Mouse (Mus musculus): Measurements from ENCODE around the gene Ezr. TPM values are rescaled to one million over a fixed set of nuclear protein-coding genes. Genes with fewer than 3 reads are reported as not detected.

Ezr gene
- polyA plus RNA-seq (2012; fragmentation: generic; extraction: Trizol), result 35.9 TPM

DNA sequence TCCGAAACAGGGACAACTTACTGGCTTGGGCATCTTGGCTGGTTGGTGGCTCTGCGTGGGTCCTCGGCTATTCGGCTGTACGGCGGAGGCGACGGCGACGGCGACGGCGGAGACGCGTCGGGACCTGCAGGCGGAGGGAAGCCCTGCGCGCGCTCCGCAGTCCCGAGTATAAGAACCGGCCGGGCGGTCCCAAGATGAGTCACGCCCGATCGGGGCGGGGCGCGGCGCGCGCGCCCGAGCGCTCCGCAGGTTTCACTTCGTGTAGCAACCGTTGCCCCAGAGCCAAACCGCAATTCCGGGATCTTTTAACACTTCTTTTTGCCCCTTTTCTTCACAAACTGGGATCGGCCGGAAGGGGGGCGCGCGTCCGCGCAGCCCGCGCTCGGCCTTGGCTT is at the start of gene Ezr:
Gene Ezr (minus strand): TSS at position 174 of the 395 bp plus-strand sequence.
- Histone ChIP-seq H3K4me2 (ENCODE audit: low read depth) (peak within 1 kb of the TSS; percentile 94), H3K27me3 (ENCODE audit: control insufficient read depth, insufficient read depth, insufficient read length) (no peaks in the 10 kb centered on the region)
- TF ChIP-seq POLR2AphosphoS2 (IDR thresholded peaks at IDR 0.05; ENCODE audit: insufficient read length, low read depth), result peak; percentile 90
- TF ChIP-seq MYOD1 (IDR thresholded peaks at IDR 0.05; ENCODE audit: control insufficient read depth in 1 of 3, insufficient read length in 2 of 3, low read depth in 2 of 3), result no peak
- TF ChIP-seq TCF12 (IDR thresholded peaks at IDR 0.05; ENCODE audit: insufficient read depth, poor library complexity, severe bottlenecking), result no peak
- peak in 1 of 3 experiments; percentile 8 for TF ChIP-seq MYOG (IDR thresholded peaks at IDR 0.05; ENCODE audit: control insufficient read depth in 1 of 3, insufficient read depth in 1 of 3, insufficient read length in 2 of 3, low read depth in 2 of 3)
- TF ChIP-seq E2F4 (IDR thresholded peaks at IDR 0.05; ENCODE audit: insufficient read depth), result no peak
- no peak for TF ChIP-seq USF1 (IDR thresholded peaks at IDR 0.05; ENCODE audit: low read depth)
- no peak for TF ChIP-seq REST (IDR thresholded peaks at IDR 0.05; ENCODE audit: insufficient read depth, insufficient read length)
- TF ChIP-seq CEBPB (IDR thresholded peaks at IDR 0.05; ENCODE audit: insufficient read depth, poor library complexity, severe bottlenecking), result no peak
- TF ChIP-seq POLR2A (IDR thresholded peaks at IDR 0.05; ENCODE audit: insufficient read length, low read depth), result peak; percentile 93

DNA sequence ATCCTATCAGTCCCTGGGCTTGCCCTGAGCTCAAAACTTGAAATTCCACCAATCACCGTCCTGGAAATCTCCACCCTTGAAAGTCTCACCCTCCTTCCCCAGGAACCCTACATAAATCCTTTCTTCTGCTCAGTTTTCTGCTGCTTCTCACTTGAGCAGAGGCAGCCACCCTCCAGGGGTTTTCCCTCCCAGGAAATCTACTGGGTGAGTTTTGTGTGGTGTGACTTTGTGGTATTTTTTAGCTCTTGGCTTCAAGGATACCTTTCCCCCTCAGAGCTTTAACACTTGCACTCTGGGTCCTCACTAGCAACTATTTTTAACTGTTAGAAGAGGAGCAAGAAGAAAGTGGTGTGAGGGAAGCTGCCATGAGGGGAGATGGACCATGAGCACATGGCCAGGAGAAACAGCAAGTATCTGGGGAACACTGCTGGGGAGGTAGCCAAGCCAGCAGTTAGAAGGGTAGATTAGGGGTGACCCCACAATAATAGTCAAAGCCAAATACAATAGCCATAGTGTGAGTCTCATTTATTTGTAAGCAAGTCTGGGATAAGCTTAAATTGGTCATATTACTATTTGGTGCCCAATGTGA is 47.5 kb upstream of the Ezr start:
- no peak for TF ChIP-seq CEBPB (IDR thresholded peaks at IDR 0.05; ENCODE audit: insufficient read depth, poor library complexity, severe bottlenecking)
- no peak for TF ChIP-seq MYOD1 (IDR thresholded peaks at IDR 0.05; ENCODE audit: control insufficient read depth in 1 of 3, insufficient read length in 2 of 3, low read depth in 2 of 3)
- no peak for TF ChIP-seq POLR2A (IDR thresholded peaks at IDR 0.05; ENCODE audit: insufficient read length, low read depth)
- no peak for TF ChIP-seq E2F4 (IDR thresholded peaks at IDR 0.05; ENCODE audit: insufficient read depth)
- no peak for TF ChIP-seq REST (IDR thresholded peaks at IDR 0.05; ENCODE audit: insufficient read depth, insufficient read length)
- TF ChIP-seq TCF12 (IDR thresholded peaks at IDR 0.05; ENCODE audit: insufficient read depth, poor library complexity, severe bottlenecking), result no peak
- TF ChIP-seq MYOG (IDR thresholded peaks at IDR 0.05; ENCODE audit: control insufficient read depth in 1 of 3, insufficient read depth in 1 of 3, insufficient read length in 2 of 3, low read depth in 2 of 3), result no peak
- TF ChIP-seq MAX (IDR thresholded peaks at IDR 0.05; ENCODE audit: low read depth), result no peak
- TF ChIP-seq POLR2AphosphoS2 (IDR thresholded peaks at IDR 0.05; ENCODE audit: insufficient read length, low read depth), result no peak
- TF ChIP-seq USF1 (IDR thresholded peaks at IDR 0.05; ENCODE audit: low read depth), result no peak
- Histone ChIP-seq H3K4me2 (ENCODE audit: low read depth) (no peak overlapping the region), H3K79me2 (ENCODE audit: control insufficient read depth, insufficient read depth) (no peaks in the 10 kb centered on the region), H3K36me3 (ENCODE audit: control insufficient read depth, insufficient read depth) (no peaks in the 10 kb centered on the region), H3ac (ENCODE audit: control insufficient read depth, insufficient read length) (no peak overlapping the region), H3K4me3 (no peak overlapping the region), H3K27me3 (ENCODE audit: control insufficient read depth, insufficient read depth, insufficient read length) (no peaks in the 10 kb centered on the region)

More for the DNA sequence above, at the start of gene Ezr:
- Histone ChIP-seq H3K4me3 (peak within 1 kb of the TSS; percentile 91), H3K79me2 (ENCODE audit: control insufficient read depth, insufficient read depth) (peaks cover 39% of the 10 kb centered on the region), H3ac (ENCODE audit: control insufficient read depth, insufficient read length) (peak within 1 kb of the TSS; percentile 68), H3K36me3 (ENCODE audit: control insufficient read depth, insufficient read depth) (no peaks in the 10 kb centered on the region)

DNA sequence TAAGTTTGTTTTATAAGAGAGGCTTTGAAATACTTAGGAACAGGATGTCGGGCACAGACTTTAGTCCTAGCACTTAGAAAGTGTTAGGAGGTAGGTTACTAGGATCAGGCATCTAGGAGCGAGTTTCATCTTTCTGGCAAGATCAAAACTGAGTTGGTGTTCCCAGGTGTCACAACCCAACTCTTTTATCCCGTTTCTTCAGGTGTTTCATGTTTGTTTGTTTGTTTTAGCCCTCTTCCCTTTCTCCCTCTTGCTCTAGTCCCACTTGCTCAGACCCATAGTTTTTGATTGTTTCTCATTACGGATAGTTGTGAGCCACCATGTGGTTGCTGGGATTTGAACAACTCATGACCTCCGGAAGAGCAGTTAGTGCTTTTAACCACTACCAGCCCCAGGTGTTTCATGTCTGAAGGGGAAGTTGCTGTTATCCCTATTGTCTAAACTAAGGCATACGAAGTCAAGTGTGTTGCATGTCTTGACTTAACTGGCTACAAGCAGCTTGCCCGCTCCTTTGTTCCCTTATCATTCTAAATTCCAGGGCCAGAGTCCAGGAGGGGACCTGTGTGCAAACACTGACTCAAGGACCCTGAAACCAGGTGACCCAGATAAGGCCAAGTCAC is 46.1 kb upstream of the Ezr start:
- H3K4me2 ChIP-seq (ENCODE audit: low read depth), result peak overlapping the region; percentile 83
- H3K27me3 ChIP-seq (ENCODE audit: control insufficient read depth, insufficient read depth, insufficient read length), result no peaks in the 10 kb centered on the region
- H3K79me2 ChIP-seq (ENCODE audit: control insufficient read depth, insufficient read depth), result no peaks in the 10 kb centered on the region
- peak overlapping the region; percentile 46 for H3K4me3 ChIP-seq
- H3K36me3 ChIP-seq (ENCODE audit: control insufficient read depth, insufficient read depth), result no peaks in the 10 kb centered on the region
- no peak for TF ChIP-seq MAX (IDR thresholded peaks at IDR 0.05; ENCODE audit: low read depth)
- TF ChIP-seq USF1 (IDR thresholded peaks at IDR 0.05; ENCODE audit: low read depth), result no peak
- peak overlapping the region; percentile 12 for H3ac ChIP-seq (ENCODE audit: control insufficient read depth, insufficient read length)

DNA sequence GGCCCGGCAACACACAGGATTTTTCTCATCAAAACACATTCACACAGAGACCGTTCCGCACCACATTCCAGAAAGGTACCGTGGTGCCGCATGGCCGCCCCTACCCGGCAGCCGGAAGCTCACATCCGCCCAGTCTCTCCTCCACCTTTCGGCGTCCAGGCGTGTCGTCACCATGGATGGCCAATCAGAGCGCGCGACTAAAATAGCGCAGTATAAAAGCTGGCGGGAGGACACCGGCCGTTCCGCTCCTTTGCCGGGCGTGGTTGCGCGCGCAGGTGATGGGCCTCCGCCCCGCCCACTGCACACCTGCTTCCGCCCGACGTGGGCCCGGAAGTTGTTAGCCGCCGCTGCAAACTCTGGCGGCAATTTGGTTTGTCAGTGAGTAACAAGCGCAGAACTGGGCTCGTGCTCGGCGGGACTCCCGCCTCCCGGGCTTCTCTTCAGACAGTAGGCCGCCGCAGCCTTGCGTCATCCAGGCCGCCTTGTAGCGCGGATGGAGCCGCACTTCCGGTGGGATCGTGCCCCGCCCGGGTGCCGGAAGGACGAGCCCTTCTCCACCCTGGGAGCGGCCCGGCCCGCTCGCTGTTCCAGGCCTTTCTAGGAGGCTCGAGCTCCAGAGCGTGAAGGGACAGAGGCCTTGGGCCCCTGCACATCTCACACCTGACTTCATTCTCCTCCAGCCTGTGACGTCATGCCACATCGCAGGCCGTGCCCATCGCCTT is 45.3 kb upstream of the Ezr start:
- peak overlapping the region; percentile 12 for H3ac ChIP-seq (ENCODE audit: control insufficient read depth, insufficient read length)
- H3K36me3 ChIP-seq (ENCODE audit: control insufficient read depth, insufficient read depth), result no peaks in the 10 kb centered on the region
- H3K79me2 ChIP-seq (ENCODE audit: control insufficient read depth, insufficient read depth), result no peaks in the 10 kb centered on the region
- peak overlapping the region; percentile 83 for H3K4me2 ChIP-seq (ENCODE audit: low read depth)
- TF ChIP-seq REST (IDR thresholded peaks at IDR 0.05; ENCODE audit: insufficient read depth, insufficient read length) (no peak), SRF (IDR thresholded peaks at IDR 0.05; ENCODE audit: control insufficient read depth, insufficient read length, low read depth) (peak; percentile 51), TCF3 (IDR thresholded peaks at IDR 0.05; ENCODE audit: insufficient read length, low read depth) (no peak), CEBPB (IDR thresholded peaks at IDR 0.05; ENCODE audit: insufficient read depth, poor library complexity, severe bottlenecking) (peak; percentile 67; the same call in 1 of the 2 replicates), POLR2AphosphoS2 (IDR thresholded peaks at IDR 0.05; ENCODE audit: insufficient read length, low read depth) (peak; percentile 88), USF1 (IDR thresholded peaks at IDR 0.05; ENCODE audit: low read depth) (no peak), TCF12 (IDR thresholded peaks at IDR 0.05; ENCODE audit: insufficient read depth, poor library complexity, severe bottlenecking) (no peak), MAX (IDR thresholded peaks at IDR 0.05; ENCODE audit: low read depth) (no peak), MYOD1 (IDR thresholded peaks at IDR 0.05; ENCODE audit: control insufficient read depth in 1 of 3, insufficient read length in 2 of 3, low read depth in 2 of 3) (peak in 2 of 3 experiments; percentile 59 to 79), E2F4 (IDR thresholded peaks at IDR 0.05; ENCODE audit: insufficient read depth) (peak; percentile 60), MYOG (IDR thresholded peaks at IDR 0.05; ENCODE audit: control insufficient read depth in 1 of 3, insufficient read depth in 1 of 3, insufficient read length in 2 of 3, low read depth in 2 of 3) (peak in 2 of 3 experiments; percentile 45 to 76), POLR2A (IDR thresholded peaks at IDR 0.05; ENCODE audit: insufficient read length, low read depth) (peak; percentile 83)
- peak overlapping the region; percentile 46 for H3K4me3 ChIP-seq
- H3K27me3 ChIP-seq (ENCODE audit: control insufficient read depth, insufficient read depth, insufficient read length), result no peaks in the 10 kb centered on the region
